Mouse (Mus musculus) MEL (cell line): ENCODE measurements around the gene Psmb5. TPM values are rescaled to one million over a fixed set of nuclear protein-coding genes. Genes with fewer than 3 reads are reported as not detected.

ENCODE experiments used
- DNase-seq: peaks from one replicate; pipeline ENCODE4 v3.0.0; 2011; ENCODE audit warnings: low read depth, low spot score
- H3K27ac ChIP-seq: 2 replicates; pipeline ENCODE4 v1.5.1; 2012; ENCODE audit warnings: low read depth, mild to moderate bottlenecking, control low read depth, low read length, moderate library complexity; ENCODE audit not compliant: control insufficient read depth
- H3K27me3 ChIP-seq, 2 experiments: fragments of 150-350 bp in 1 of 2; sonication (generic) in 1 of 2; 2 replicates each; pipeline ENCODE4 v1.6.1; 2012; ENCODE audit warnings: low read length in 2 of 2, mild to moderate bottlenecking in 2 of 2, improper control_type of control experiment in 1 of 2, moderate library complexity in 1 of 2; ENCODE audit not compliant: insufficient read depth in 2 of 2, control insufficient read depth in 1 of 2
- H3K36me3 ChIP-seq, 2 experiments: 2 replicates each; pipeline ENCODE4 v1.6.1; 2012 to 2014; ENCODE audit warnings: low read length in 2 of 2, improper control_type of control experiment in 1 of 2, inconsistent platforms in 1 of 2, mild to moderate bottlenecking in 1 of 2; ENCODE audit not compliant: insufficient read depth in 2 of 2, control insufficient read depth in 1 of 2
- H3K4me1 ChIP-seq, 2 experiments: fragments of 150-350 bp in 1 of 2; sonication (generic) in 1 of 2; 2 replicates each; pipeline ENCODE4 v1.6.1; 2012; ENCODE audit warnings: low read length in 2 of 2, improper control_type of control experiment in 1 of 2, mild to moderate bottlenecking in 1 of 2; ENCODE audit not compliant: insufficient read depth in 2 of 2, control insufficient read depth in 1 of 2
- H3K4me3 ChIP-seq, 2 experiments: fragments of 150-350 bp in 1 of 2; sonication (generic) in 1 of 2; 2 replicates each; pipeline ENCODE4 v1.5.1; 2012; ENCODE audit warnings: low read depth in 2 of 2, low read length in 2 of 2, mild to moderate bottlenecking in 2 of 2, moderate library complexity in 2 of 2, control low read depth in 1 of 2, improper control_type of control experiment in 1 of 2; ENCODE audit not compliant: control insufficient read depth in 1 of 2, insufficient read depth in 1 of 2
- H3K79me2 ChIP-seq: 2 replicates; pipeline ENCODE4 v1.6.1; 2012; ENCODE audit warnings: mild to moderate bottlenecking, low read length, moderate library complexity; ENCODE audit not compliant: control insufficient read depth, poor library complexity, insufficient read depth
- H3K9ac ChIP-seq: 2 replicates; pipeline ENCODE4 v1.6.1; 2012; ENCODE audit warnings: low read depth, mild to moderate bottlenecking, control low read depth, low read length, moderate library complexity; ENCODE audit not compliant: control insufficient read depth, poor library complexity, severe bottlenecking
- H3K9me3 ChIP-seq: fragments of 150-350 bp; sonication (generic); replicated peaks from 2 replicates; pipeline ENCODE4 v1.6.1; 2012; ENCODE audit warnings: mild to moderate bottlenecking, low read length, improper control_type of control experiment, moderate library complexity; ENCODE audit not compliant: insufficient read depth
- BHLHE40 ChIP-seq: IDR thresholded peaks from 2 replicates; pipeline ENCODE4 v1.6.1; 2012; ENCODE audit warnings: low read depth, mild to moderate bottlenecking, inconsistent platforms, low read length, improper control_type of control experiment, borderline replicate concordance
- CHD1 ChIP-seq: IDR thresholded peaks from 2 replicates; pipeline ENCODE4 v1.6.1; 2012; ENCODE audit warnings: low read depth, mild to moderate bottlenecking, inconsistent platforms, low read length, improper control_type of control experiment
- CHD2 ChIP-seq: IDR thresholded peaks from 2 replicates; pipeline ENCODE4 v1.6.1; 2011; ENCODE audit warnings: low read length, improper control_type of control experiment
- CTCF ChIP-seq, 3 experiments: IDR thresholded peaks in 2 of 3; conservative IDR thresholded peaks in 1 of 3; 2 replicates each; pipeline ENCODE4 v1.5.1; 2011 to 2012; ENCODE audit warnings: low read length in 3 of 3, low read depth in 2 of 3, mild to moderate bottlenecking in 2 of 3, improper control_type of control experiment in 1 of 3, inconsistent platforms in 1 of 3, mixed read lengths in 1 of 3, moderate library complexity in 1 of 3; ENCODE audit not compliant: control insufficient read depth in 1 of 3, insufficient read depth in 1 of 3, poor library complexity in 1 of 3, severe bottlenecking in 1 of 3
- E2F4 ChIP-seq: IDR thresholded peaks from 2 replicates; pipeline ENCODE4 v1.6.1; 2011; ENCODE audit warnings: low read depth, low read length, improper control_type of control experiment, borderline replicate concordance
- ETS1 ChIP-seq: IDR thresholded peaks from 2 replicates; pipeline ENCODE4 v1.6.1; 2012; ENCODE audit warnings: low read depth, mild to moderate bottlenecking, inconsistent platforms, low read length, improper control_type of control experiment, moderate library complexity
- GABPA ChIP-seq: IDR thresholded peaks from 2 replicates; pipeline ENCODE4 v1.6.1; 2012; ENCODE audit warnings: low read depth, mild to moderate bottlenecking, inconsistent platforms, low read length, improper control_type of control experiment, moderate library complexity
- GATA1 ChIP-seq: IDR thresholded peaks from 2 replicates; pipeline ENCODE4 v1.6.1; 2011; ENCODE audit warnings: low read depth, low read length, improper control_type of control experiment
- HCFC1 ChIP-seq: IDR thresholded peaks from 2 replicates; pipeline ENCODE4 v1.6.1; 2012; ENCODE audit warnings: low read depth, mild to moderate bottlenecking, inconsistent platforms, low read length, improper control_type of control experiment, moderate library complexity
- MAX ChIP-seq: IDR thresholded peaks from 2 replicates; pipeline ENCODE4 v1.6.1; 2011; ENCODE audit warnings: low read length, improper control_type of control experiment
- MXI1 ChIP-seq: IDR thresholded peaks from 2 replicates; pipeline ENCODE4 v1.6.1; 2011; ENCODE audit warnings: mild to moderate bottlenecking, low read depth, low read length, improper control_type of control experiment
- MYB ChIP-seq: IDR thresholded peaks from 2 replicates; pipeline ENCODE4 v1.6.1; 2011; ENCODE audit warnings: mild to moderate bottlenecking, low read depth, low read length, improper control_type of control experiment
- MYC ChIP-seq: IDR thresholded peaks from 2 replicates; pipeline ENCODE4 v1.6.1; 2011; ENCODE audit warnings: low read depth, mild to moderate bottlenecking, low read length, improper control_type of control experiment, moderate library complexity
- NELFE ChIP-seq: IDR thresholded peaks from 2 replicates; pipeline ENCODE4 v1.6.1; 2011; ENCODE audit warnings: low read depth, low read length, improper control_type of control experiment
- POLR2AphosphoS2 ChIP-seq: IDR thresholded peaks from 2 replicates; pipeline ENCODE4 v1.6.1; 2011; ENCODE audit warnings: low read length, improper control_type of control experiment
- POLR2AphosphoS5 ChIP-seq: IDR thresholded peaks from 2 replicates; pipeline ENCODE4 v1.6.1; 2012; ENCODE audit warnings: low read depth, borderline replicate concordance, mild to moderate bottlenecking, inconsistent platforms, low read length, moderate library complexity, mixed read lengths
- RAD21 ChIP-seq: IDR thresholded peaks from 2 replicates; pipeline ENCODE4 v1.6.1; 2011; ENCODE audit warnings: mild to moderate bottlenecking, low read depth, low read length, improper control_type of control experiment
- RCOR1 ChIP-seq: IDR thresholded peaks from 2 replicates; pipeline ENCODE4 v1.6.1; 2012; ENCODE audit warnings: low read depth, mild to moderate bottlenecking, inconsistent platforms, low read length, improper control_type of control experiment
- SIN3A ChIP-seq: IDR thresholded peaks from 2 replicates; pipeline ENCODE4 v1.6.1; 2012; ENCODE audit warnings: low read length, improper control_type of control experiment, inconsistent platforms
- TAL1 ChIP-seq: IDR thresholded peaks from 2 replicates; pipeline ENCODE4 v1.6.1; 2012; ENCODE audit warnings: mild to moderate bottlenecking, inconsistent platforms, low read length, moderate library complexity, mixed read lengths
- UBTF ChIP-seq: IDR thresholded peaks from 2 replicates; pipeline ENCODE4 v1.6.1; 2012; ENCODE audit warnings: low read depth, mild to moderate bottlenecking, inconsistent platforms, low read length, improper control_type of control experiment, moderate library complexity, borderline replicate concordance; ENCODE audit not compliant: insufficient read depth
- USF1 ChIP-seq: IDR thresholded peaks from 2 replicates; pipeline ENCODE4 v1.6.1; 2014; ENCODE audit warnings: low read depth, mild to moderate bottlenecking, inconsistent platforms, low read length, improper control_type of control experiment, moderate library complexity
- USF2 ChIP-seq, 2 experiments: IDR thresholded peaks; 2 replicates each; pipeline ENCODE4 v1.6.1; 2011 to 2012; ENCODE audit warnings: improper control_type of control experiment in 2 of 2, low read length in 2 of 2, borderline replicate concordance in 1 of 2, inconsistent platforms in 1 of 2, low read depth in 1 of 2, mild to moderate bottlenecking in 1 of 2; ENCODE audit not compliant: insufficient read depth in 1 of 2
- ZKSCAN1 ChIP-seq: IDR thresholded peaks from 2 replicates; pipeline ENCODE4 v1.6.1; 2012; ENCODE audit warnings: low read depth, mild to moderate bottlenecking, inconsistent platforms, low read length, improper control_type of control experiment, moderate library complexity
- ZMIZ1 ChIP-seq: IDR thresholded peaks from 2 replicates; pipeline ENCODE4 v1.6.1; 2012; ENCODE audit warnings: low read depth, mild to moderate bottlenecking, inconsistent platforms, low read length, improper control_type of control experiment, moderate library complexity
- ZNF384 ChIP-seq: IDR thresholded peaks from 2 replicates; pipeline ENCODE4 v1.6.1; 2012; ENCODE audit warnings: low read depth, mild to moderate bottlenecking, inconsistent platforms, low read length, improper control_type of control experiment
- polyA plus RNA-seq, 2 experiments: library from polyadenylated mRNA; stranded (reverse) in 1 of 2; unstranded in 1 of 2; fragments of >175 nt in 1 of 2; fragments of >200 nt in 1 of 2; gene quantifications; 2 replicates each; pipeline versions ENCODE4 v1.2.1 to v1.2.4; 2012; ENCODE audit warnings: low replicate concordance in 2 of 2, low read depth in 1 of 2; ENCODE audit not compliant: insufficient read length in 2 of 2, insufficient read depth in 1 of 2, missing spikeins in 1 of 2
- total RNA-seq: library from RNA; depleted of rRNA; stranded (reverse); fragments of 300-350 nt; gene quantifications from 2 replicates; pipeline ENCODE4 v1.2.3, GENCODE M21; 2012

Psmb5 gene
- total and polyA plus RNA-seq, 3 experiments = 305 to 546 (median 318) TPM

- no peaks in the 10 kb centered on the region for H3K9me3 ChIP-seq
- H3K9ac ChIP-seq = no peak overlapping the region
- H3K4me1 ChIP-seq = peaks cover 6 to 16% of the 10 kb centered on the region in 2 experiments
- TF ChIP-seq CHD1 (no peak), BHLHE40 (no peak), NELFE (no peak), UBTF (no peak), MAX (no peak), MXI1 (no peak), USF1 (no peak), SIN3A (no peak), CHD2 (no peak), RAD21 (no peak), USF2 (IDR thresholded peaks at IDR 0.05; ENCODE audit: borderline replicate concordance in 1 of 2, insufficient read depth in 1 of 2, low read depth in 1 of 2, low read length in 2 of 2) (no peak)
- H3K27ac ChIP-seq = no peak overlapping the region
- no peak overlapping the region for H3K4me3 ChIP-seq
- DNase-seq = no peak
- 0 out of 4 replicates have a peak, but pooled peaks cover 0 to 5% of the 10 kb centered on the region in 2 experiments for H3K36me3 ChIP-seq
- no peaks in the 10 kb centered on the region for H3K27me3 ChIP-seq
- no peaks in the 10 kb centered on the region for H3K79me2 ChIP-seq
These were observed 42.2 kb downstream of the Psmb5 start for GRCm38 (mm10) chr14:54575631-54576030.

GRCm38 (mm10) chr14:54575031-54575430, 42.8 kb downstream of the Psmb5 start:
- Histone ChIP-seq H3K36me3 (0 out of 4 replicates have a peak, but pooled peaks cover 0 to 5% of the 10 kb centered on the region in 2 experiments), H3K27ac (no peak overlapping the region), H3K27me3 (no peaks in the 10 kb centered on the region), H3K4me3 (no peak overlapping the region), H3K9me3 (no peaks in the 10 kb centered on the region), H3K79me2 (no peaks in the 10 kb centered on the region), H3K9ac (no peak overlapping the region), H3K4me1 (peaks cover 6 to 16% of the 10 kb centered on the region in 2 experiments)
- no peak for DNase-seq
- TF ChIP-seq CHD1 (no peak), GABPA (no peak), RAD21 (no peak), GATA1 (no peak), BHLHE40 (no peak), POLR2AphosphoS5 (no peak), RCOR1 (no peak), UBTF (no peak), MYB (no peak), HCFC1 (no peak), ETS1 (no peak), POLR2AphosphoS2 (no peak), E2F4 (no peak), ZKSCAN1 (no peak), NELFE (no peak), ZNF384 (no peak), CTCF (IDR thresholded peaks at IDR 0.05 in 2 of 3, conservative IDR thresholded peaks at IDR 0.05 in 1 of 3; ENCODE audit: control insufficient read depth in 1 of 3, insufficient read depth in 1 of 3, low read depth in 2 of 3, low read length in 3 of 3, poor library complexity in 1 of 3, severe bottlenecking in 1 of 3) (no peak), ZMIZ1 (no peak), TAL1 (no peak), MYC (no peak)
